Mouse (Mus musculus) embryonic fibroblast, embryonic 13.5 days (primary cell): ENCODE results near the gene Fgf18.

ENCODE experiments used
- CTCF ChIP-seq: IDR thresholded peaks from 2 replicates; pipeline ENCODE4 v1.5.1; 2011; ENCODE audit warnings: mild to moderate bottlenecking, control low read depth, low read length, moderate library complexity, borderline replicate concordance; ENCODE audit not compliant: insufficient read depth
- POLR2A ChIP-seq: IDR thresholded peaks from 2 replicates; pipeline ENCODE4 v1.6.1; 2011; ENCODE audit warnings: low read depth, mild to moderate bottlenecking, control low read depth, low read length, moderate library complexity

DNA sequence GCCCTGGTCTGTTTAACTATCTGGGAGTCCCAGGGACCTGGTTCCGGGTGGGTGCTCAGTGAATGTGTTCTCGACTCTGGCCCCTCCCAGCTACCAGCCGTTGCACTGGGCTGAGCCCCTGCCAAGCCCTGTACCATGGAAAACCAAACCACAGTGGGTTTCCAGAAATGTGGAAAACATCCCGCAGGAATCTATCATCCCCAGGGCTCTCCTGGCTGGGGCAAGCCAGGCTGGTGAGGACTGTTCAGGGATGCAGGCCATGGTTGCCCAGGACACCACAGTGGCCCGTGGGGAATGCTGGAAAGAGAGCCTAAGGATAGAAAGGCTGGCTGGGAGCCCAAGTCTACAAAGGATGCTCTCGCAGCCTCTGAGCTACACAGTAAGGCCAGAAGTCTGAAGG lies 76.7 kb downstream of the Fgf18 start:
- TF ChIP-seq CTCF (no peak), POLR2A (no peak)
